Mouse (Mus musculus) megakaryocyte progenitor cell, adult 5-6 weeks (primary cell): ENCODE measurements at regions not wholly inside any gene's neighbourhood (a gene's known extent, or its start where the extent isn't known, plus 50 kb on each side); places are given as distances from the start of the nearest gene placed in this dataset.

Experiments
- ATAC-seq: replicated peaks from 2 replicates; pipeline ENCODE4 v1.8.0; 2016; ENCODE audit warnings: mild to moderate bottlenecking, moderate TSS enrichment, inconsistent platforms; ENCODE audit not compliant: poor library complexity

GRCm38 (mm10) chr13:46222031-46222430 is 51.5 kb upstream of the Stmnd1 start:
- no peak for ATAC-seq

GRCm38 (mm10) chr13:46218101-46218701 is 55.3 kb upstream of the Stmnd1 start:
- ATAC-seq: no peak

GRCm38 (mm10) chr13:46216954-46217838 is 56.3 kb upstream of the Stmnd1 start:
- no peak for ATAC-seq

- no peak for ATAC-seq
Measured at GRCm38 (mm10) chr13:46203551-46203950, 70.0 kb upstream of the Stmnd1 start.

GRCm38 (mm10) chr13:46202586-46202985 is 70.9 kb upstream of the Stmnd1 start:
- no peak for ATAC-seq

GRCm38 (mm10) chr13:46201029-46201599 is 72.4 kb upstream of the Stmnd1 start:
- no peak for ATAC-seq

- no peak for ATAC-seq
Measured at GRCm38 (mm10) chr13:46193131-46193530, 80.4 kb upstream of the Stmnd1 start.

- ATAC-seq: no peak
Measured at GRCm38 (mm10) chr13:46189726-46190125, 83.8 kb upstream of the Stmnd1 start.

GRCm38 (mm10) chr13:46182851-46183250 is 90.7 kb upstream of the Stmnd1 start:
- ATAC-seq: no peak

- peak; percentile 73 for ATAC-seq
Measured at GRCm38 (mm10) chr13:46180606-46181133, 92.9 kb upstream of the Stmnd1 start.

GRCm38 (mm10) chr13:46179916-46180315 is 93.6 kb upstream of the Stmnd1 start:
- no peak for ATAC-seq

- ATAC-seq: no peak
Measured at GRCm38 (mm10) chr13:46173103-46173502, 100.4 kb upstream of the Stmnd1 start.

GRCm38 (mm10) chr13:46162025-46162374 is 111.5 kb upstream of the Stmnd1 start:
- ATAC-seq: peak; percentile 82

GRCm38 (mm10) chr13:46161261-46162024 is 112.1 kb upstream of the Stmnd1 start:
- no peak for ATAC-seq

GRCm38 (mm10) chr13:46159354-46159753 is 114.2 kb upstream of the Stmnd1 start:
- ATAC-seq: no peak

- no peak for ATAC-seq
Measured at GRCm38 (mm10) chr13:46153282-46154260, 120.0 kb upstream of the Stmnd1 start.

GRCm38 (mm10) chr13:46140006-46140405 is 133.5 kb upstream of the Stmnd1 start:
- ATAC-seq: no peak

GRCm38 (mm10) chr13:46139251-46139650 is 134.3 kb upstream of the Stmnd1 start:
- no peak for ATAC-seq

GRCm38 (mm10) chr13:46135411-46135810 is 138.1 kb upstream of the Stmnd1 start:
- no peak for ATAC-seq
